Mouse (Mus musculus): ENCODE results near the gene Cyp2ab1.

- TF ChIP-seq CTCF (IDR thresholded peaks at IDR 0.05; ENCODE audit: extremely low read depth, insufficient read depth, low read length) = no peak
- no peak for TF ChIP-seq POLR2A (IDR thresholded peaks at IDR 0.05; ENCODE audit: extremely low read depth, insufficient read depth, low read length)
Observed at GRCm38 (mm10) chr16:20323907-20324306, 1.3 kb downstream of the Cyp2ab1 start.
